Mouse (Mus musculus): Measurements from ENCODE around the gene Stk39.

- no peak for TF ChIP-seq CTCF (IDR thresholded peaks at IDR 0.05; ENCODE audit: low read depth)
- no peak for TF ChIP-seq EP300 (IDR thresholded peaks at IDR 0.05; ENCODE audit: low read depth)
Measured at GRCm38 (mm10) chr2:68485141-68485540, 13.1 kb upstream of the Stk39 start.

Data from liver, embryonic 14.5 days (tissue).